Mouse (Mus musculus) embryo, embryonic 11.5 days (tissue): ENCODE results near the gene Smco1.
A peak's percentile ranks its signal among the peaks of the same experiment; 100 is the strongest.
"Not testable (repeated sequence)": the region's sequence is repeated elsewhere in the genome, so short reads cannot be mapped to it uniquely, and the experiment has no call there.

Source experiments
- DNase-seq: peaks from one replicate; pipeline ENCODE4 v3.0.0-alpha.2; 2012; ENCODE audit warnings: low read depth, low spot score

Smco1 gene

GRCm38 (mm10) chr16:32271291-32271690, at the start of gene Smco1:
Smco1 (plus strand) TSS chr16:32271468.
- DNase-seq = no peak

GRCm38 (mm10) chr16:32221803-32222202, 49.5 kb upstream of the Smco1 start:
- DNase-seq = no peak

- no peak for DNase-seq
Observed at GRCm38 (mm10) chr16:32222399-32222798, 48.9 kb upstream of the Smco1 start.

- not testable (repeated sequence) for DNase-seq
Observed at GRCm38 (mm10) chr16:32232050-32232449, 39.2 kb upstream of the Smco1 start.

GRCm38 (mm10) chr16:32237930-32238680, 33.2 kb upstream of the Smco1 start:
- no peak for DNase-seq

GRCm38 (mm10) chr16:32239428-32240312, 31.6 kb upstream of the Smco1 start:
- no peak for DNase-seq

- no peak for DNase-seq
Observed at GRCm38 (mm10) chr16:32243901-32244300, 27.4 kb upstream of the Smco1 start.

GRCm38 (mm10) chr16:32246351-32246791, 24.9 kb upstream of the Smco1 start:
- peak; percentile 34 for DNase-seq

- DNase-seq = peak; percentile 89
Observed at GRCm38 (mm10) chr16:32246952-32247370, 24.3 kb upstream of the Smco1 start, which contains the start of the genes Fbxo45 and Wdr53. Fbxo45 (minus strand) TSS chr16:32247158. Wdr53 (plus strand) TSS chr16:32247227.

- not testable (repeated sequence) for DNase-seq
Observed at GRCm38 (mm10) chr16:32264225-32264624, 7.0 kb upstream of the Smco1 start.

- DNase-seq = no peak
Observed at GRCm38 (mm10) chr16:32273338-32273737, 2.1 kb downstream of the Smco1 start.

- no peak for DNase-seq
Observed at GRCm38 (mm10) chr16:32275041-32275440, 3.8 kb downstream of the Smco1 start.

- no peak for DNase-seq
Observed at GRCm38 (mm10) chr16:32275830-32276229, 4.6 kb downstream of the Smco1 start.

- peak; percentile 80 for DNase-seq
Observed at GRCm38 (mm10) chr16:32277308-32278256, 6.3 kb downstream of the Smco1 start, which contains the start of gene Rnf168. Rnf168 (plus strand) TSS chr16:32277459.

- no peak for DNase-seq
Observed at GRCm38 (mm10) chr16:32278396-32278795, 7.1 kb downstream of the Smco1 start.

- DNase-seq = no peak
Observed at GRCm38 (mm10) chr16:32280211-32280610, 8.9 kb downstream of the Smco1 start.

GRCm38 (mm10) chr16:32282608-32283007, 11.3 kb downstream of the Smco1 start:
- DNase-seq = no peak

GRCm38 (mm10) chr16:32291821-32292220, 20.6 kb downstream of the Smco1 start:
- DNase-seq = no peak

- DNase-seq = not testable (repeated sequence)
Observed at GRCm38 (mm10) chr16:32299617-32300016, 28.3 kb downstream of the Smco1 start.

- no peak for DNase-seq
Observed at GRCm38 (mm10) chr16:32303046-32303445, 31.8 kb downstream of the Smco1 start.

GRCm38 (mm10) chr16:32303886-32304285, 32.6 kb downstream of the Smco1 start:
- no peak for DNase-seq
